Mouse (Mus musculus): Measurements from ENCODE around the gene Tuba1b. TPM values are rescaled to one million over a fixed set of nuclear protein-coding genes. Genes with fewer than 3 reads are reported as not detected.

Gene Tuba1b
- total and polyA plus RNA-seq, 3 experiments: 1,149 to 2,960 (median 2,851) TPM

- DNase-seq (ENCODE audit: extremely low read depth): no peak
- Histone ChIP-seq H3K9ac (ENCODE audit: insufficient read depth, low read depth) (no peak overlapping the region), H3K4me1 (ENCODE audit: control insufficient read depth in 1 of 2, insufficient read depth in 2 of 2) (peaks cover 2 to 33% of the 10 kb centered on the region in 2 experiments), H3K27me3 (replicated peaks) (no peaks in the 10 kb centered on the region), H3K27ac (ENCODE audit: insufficient read depth, low read depth) (no peak overlapping the region), H3K79me2 (replicated peaks; ENCODE audit: control insufficient read depth, extremely low read depth, insufficient read depth, poor library complexity, severe bottlenecking) (peaks cover 10% of the 10 kb centered on the region), H3K4me3 (replicated peaks in 1 of 3; ENCODE audit: low read depth in 2 of 3, low read length in 2 of 3, poor library complexity in 1 of 3) (no peak overlapping the region), H3K36me3 (replicated peaks in 1 of 2; ENCODE audit: control insufficient read depth in 1 of 2, insufficient read depth in 1 of 2, low read length in 1 of 2) (peaks cover 15 to 26% of the 10 kb centered on the region in 2 experiments), H3K4me2 (ENCODE audit: insufficient read depth, low read depth, poor library complexity, severe bottlenecking) (no peak overlapping the region), H3K9me3 (replicated peaks; ENCODE audit: low read length) (peaks cover 3% of the 10 kb centered on the region)
- in situ Hi-C loops (cut with MboI; ENCODE audit: low pct_ligation_motif_present, low pct_unique_long_range_greater_than_20kb, low sequenced_read_pairs): loop anchor here (10.0 to 25.0 kb wide), 3 partner anchors 64 to 1344 kb away; no protein-coding TSS in a partner anchor
- TF ChIP-seq USF2 (conservative IDR thresholded peaks at IDR 0.05; ENCODE audit: low read depth, low read length) (no peak), TBP (conservative IDR thresholded peaks at IDR 0.05; ENCODE audit: low read depth, low read length) (no peak), MYC (IDR thresholded peaks at IDR 0.05; ENCODE audit: low read depth, low read length) (no peak), RCOR1 (conservative IDR thresholded peaks at IDR 0.05; ENCODE audit: low read depth, low read length) (no peak), RAD21 (IDR thresholded peaks at IDR 0.05; ENCODE audit: low read depth, low read length) (no peak), BHLHE40 (IDR thresholded peaks at IDR 0.05; ENCODE audit: low read depth, low read length) (no peak), MEF2A (IDR thresholded peaks at IDR 0.05; ENCODE audit: borderline replicate concordance, low read depth, low read length) (no peak)
- dilution Hi-C loops (cut with MboI; ENCODE audit: extremely low pct_ligation_motif_present, extremely low pct_unique_long_range_greater_than_20kb, low sequenced_read_pairs): no loop called here
Observed at GRCm38 (mm10) chr15:98930998-98931397, 3.4 kb downstream of the Tuba1b start.

- H3K27ac ChIP-seq (ENCODE audit: insufficient read depth, low read depth): 0 out of 2 replicates have a peak overlapping the region, but pooled peaks have one; percentile 10
- no peak overlapping the region for H3K4me2 ChIP-seq (ENCODE audit: insufficient read depth, low read depth, poor library complexity, severe bottlenecking)
- no peaks in the 10 kb centered on the region for H3K27me3 ChIP-seq (replicated peaks)
- no peak overlapping the region for H3K9ac ChIP-seq (ENCODE audit: insufficient read depth, low read depth)
- 0 out of 2 replicates have a peak, but pooled peaks have one; percentile 13 for TF ChIP-seq KAT2A (IDR thresholded peaks at IDR 0.05; ENCODE audit: insufficient replicate concordance, low read length)
- peak; percentile 42 for TF ChIP-seq RCOR1 (conservative IDR thresholded peaks at IDR 0.05; ENCODE audit: low read depth, low read length)
- peak; percentile 15; the same call in 1 of the 2 replicates for TF ChIP-seq NELFE (IDR thresholded peaks at IDR 0.05; ENCODE audit: low read depth, low read length)
- 0 out of 2 replicates have a peak, but pooled peaks have one; percentile 24 for TF ChIP-seq TCF12 (IDR thresholded peaks at IDR 0.05; ENCODE audit: low read depth, low read length)
- TF ChIP-seq ELF1 (IDR thresholded peaks at IDR 0.05; ENCODE audit: low read depth, low read length): peak; percentile 30; the same call in 1 of the 2 replicates
- no peak for TF ChIP-seq MAX (IDR thresholded peaks at IDR 0.05; ENCODE audit: low read length)
- no peak for TF ChIP-seq MAZ (IDR thresholded peaks at IDR 0.05; ENCODE audit: low read depth, low read length)
- TF ChIP-seq MXI1 (IDR thresholded peaks at IDR 0.05; ENCODE audit: low read depth, low read length): peak; percentile 34; the same call in 1 of the 2 replicates
- peak; percentile 76 for TF ChIP-seq CHD2 (IDR thresholded peaks at IDR 0.05; ENCODE audit: low read length)
- no peak for TF ChIP-seq RAD21 (IDR thresholded peaks at IDR 0.05; ENCODE audit: low read depth, low read length)
- peak; percentile 99 for TF ChIP-seq POLR2AphosphoS2 (IDR thresholded peaks at IDR 0.05; ENCODE audit: low read depth, low read length)
- TF ChIP-seq BHLHE40 (IDR thresholded peaks at IDR 0.05; ENCODE audit: low read depth, low read length): peak; percentile 30; the same call in 1 of the 2 replicates
- TF ChIP-seq ZKSCAN1 (IDR thresholded peaks at IDR 0.05; ENCODE audit: borderline replicate concordance, low read depth, low read length): no peak
- TF ChIP-seq ZMIZ1 (IDR thresholded peaks at IDR 0.05; ENCODE audit: low read depth, low read length): peak; percentile 92
- TF ChIP-seq POLR2A (IDR thresholded peaks at IDR 0.05; ENCODE audit: low read depth, low read length): peak; percentile 61
- TF ChIP-seq JUN (IDR thresholded peaks at IDR 0.05; ENCODE audit: insufficient read depth, low read depth, low read length): no peak
- H3K79me2 ChIP-seq (replicated peaks; ENCODE audit: control insufficient read depth, extremely low read depth, insufficient read depth, poor library complexity, severe bottlenecking): peaks cover 10% of the 10 kb centered on the region
- peaks cover 2 to 28% of the 10 kb centered on the region in 2 experiments for H3K4me1 ChIP-seq (ENCODE audit: control insufficient read depth in 1 of 2, insufficient read depth in 2 of 2)
- DNase-seq (ENCODE audit: extremely low read depth): peak; percentile 58
- H3K9me3 ChIP-seq (replicated peaks; ENCODE audit: low read length): peaks cover 3% of the 10 kb centered on the region
- H3K36me3 ChIP-seq (replicated peaks in 1 of 2; ENCODE audit: control insufficient read depth in 1 of 2, insufficient read depth in 1 of 2, low read length in 1 of 2): peaks cover 15 to 26% of the 10 kb centered on the region in 2 experiments
- in situ Hi-C loops (cut with MboI; ENCODE audit: low pct_ligation_motif_present, low pct_unique_long_range_greater_than_20kb, low sequenced_read_pairs) (loop anchor here (10.0 to 25.0 kb wide), 3 partner anchors 65 to 1343 kb away; no protein-coding TSS in a partner anchor), dilution Hi-C loops (cut with MboI; ENCODE audit: extremely low pct_ligation_motif_present, extremely low pct_unique_long_range_greater_than_20kb, low sequenced_read_pairs) (no loop called here)
- no peak overlapping the region for H3K4me3 ChIP-seq (replicated peaks in 1 of 3; ENCODE audit: low read depth in 2 of 3, low read length in 2 of 3, poor library complexity in 1 of 3)
Observed at GRCm38 (mm10) chr15:98930017-98930734, 4.2 kb downstream of the Tuba1b start.

Measured in CH12.LX (cell line).